Mouse (Mus musculus) cerebellum, adult 2 months (tissue): ENCODE measurements around the gene Tmod4. TPM values are rescaled to one million over a fixed set of nuclear protein-coding genes. Genes with fewer than 3 reads are reported as not detected.

Source experiments
- DNase-seq, 2 experiments: peaks; one replicate each; pipeline ENCODE4 v3.0.0; 2021
- H3K27ac ChIP-seq: fragments of 200-500 bp; 2 replicates; pipeline ENCODE4 v1.5.1; 2012; ENCODE audit warnings: low read length, control low read depth, inconsistent platforms; ENCODE audit not compliant: insufficient read depth
- H3K27me3 ChIP-seq: fragments of 200-500 bp; 2 replicates; pipeline ENCODE4 v1.6.1; 2012; ENCODE audit warnings: inconsistent platforms, mild to moderate bottlenecking, low read length, moderate library complexity; ENCODE audit not compliant: control insufficient read depth, insufficient read depth
- H3K4me1 ChIP-seq: fragments of 200-500 bp; 2 replicates; pipeline ENCODE4 v1.6.1; 2011; ENCODE audit warnings: low read length; ENCODE audit not compliant: control insufficient read depth, insufficient read depth
- H3K4me3 ChIP-seq: fragments of 200-500 bp; replicated peaks from 2 replicates; pipeline ENCODE3; 2011; ENCODE audit warnings: mild to moderate bottlenecking, low read depth, low read length, control low read depth; ENCODE audit not compliant: insufficient read depth
- CTCF ChIP-seq: fragments of 200-500 bp; IDR thresholded peaks from 2 replicates; pipeline ENCODE4 v1.5.1; 2011; ENCODE audit warnings: low read depth, mild to moderate bottlenecking, control low read depth, low read length, moderate library complexity, borderline replicate concordance; ENCODE audit not compliant: insufficient read depth
- POLR2A ChIP-seq: fragments of 200-500 bp; IDR thresholded peaks from 2 replicates; pipeline ENCODE4 v1.6.1; 2011; ENCODE audit warnings: low read length, control low read depth, borderline replicate concordance; ENCODE audit not compliant: insufficient read depth
- WGBS: fragments of 180-500 bp; shearing (Covaris S2); methylation state at CpG from one replicate; pipeline ENCODE4 v1.1.7; 2018; 5-methylcytosine and 5-hydroxymethylcytosine counted together
- polyA plus RNA-seq: library from polyadenylated mRNA; depleted of rRNA; stranded (reverse); fragments of >200 nt; gene quantifications from 2 replicates; pipeline ENCODE4 v1.2.3, GENCODE M21; 2012

Tmod4 gene
- polyA plus RNA-seq, 1 experiment = 1.0 TPM

GRCm38 (mm10) chr3:95140795-95141194 is 16.5 kb downstream of the Tmod4 start:
- WGBS = 93% methylated on average over 6 of the region's 6 CpGs

GRCm38 (mm10) chr3:95141474-95141873 is 17.2 kb downstream of the Tmod4 start:
- Histone ChIP-seq H3K4me1 (no peaks in the 10 kb centered on the region; the same call in 1 of the 2 replicates), H3K4me3 (no peak overlapping the region), H3K27ac (no peak overlapping the region), H3K27me3 (no peaks in the 10 kb centered on the region)
- WGBS = 99% methylated on average over 9 of the region's 9 CpGs
- TF ChIP-seq POLR2A = no peak
- TF ChIP-seq CTCF = no peak
- DNase-seq = no peak

More at GRCm38 (mm10) chr3:95140795-95141194, 16.5 kb downstream of the Tmod4 start:
- DNase-seq = no peak
- no peak for TF ChIP-seq POLR2A
- TF ChIP-seq CTCF = no peak
- Histone ChIP-seq H3K4me1 (no peaks in the 10 kb centered on the region; the same call in 1 of the 2 replicates), H3K27ac (no peak overlapping the region), H3K27me3 (no peaks in the 10 kb centered on the region), H3K4me3 (no peak overlapping the region)

DNA sequence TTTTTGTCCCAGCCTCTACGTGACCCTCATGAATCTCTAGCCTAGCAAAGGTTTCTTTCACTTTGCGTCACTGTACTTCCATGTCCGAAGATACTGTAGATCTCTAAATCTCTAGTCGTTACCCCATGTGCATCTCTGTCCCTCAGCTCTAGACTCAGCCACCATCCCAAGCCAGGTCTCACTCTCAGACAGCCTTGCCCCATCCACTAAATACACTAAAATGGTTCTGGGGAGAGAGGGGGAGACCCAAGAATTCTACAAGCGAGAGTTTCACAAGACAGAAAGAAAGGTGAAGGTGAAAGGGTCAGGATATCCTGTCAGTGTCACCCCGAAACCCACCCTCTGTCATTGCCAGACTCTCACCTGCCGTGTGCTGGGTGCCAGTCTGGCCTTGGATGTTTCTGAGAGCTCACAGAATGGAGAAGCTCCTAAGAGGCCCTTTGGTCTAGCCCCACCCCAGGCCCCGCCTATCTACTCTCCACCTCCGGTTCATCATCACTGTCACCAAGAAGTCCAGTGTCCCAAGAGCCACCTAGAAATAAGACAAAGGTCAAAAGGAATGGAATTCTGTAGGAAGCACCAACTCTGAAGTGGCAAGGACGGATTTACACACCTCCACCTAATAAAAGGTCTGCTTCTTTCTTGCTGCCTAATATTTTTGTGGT is 17.8 kb downstream of the Tmod4 start, which contains the start of gene Tnfaip8l2:
TSS of gene Tnfaip8l2 (minus strand) at position 409 of the 665 bp plus-strand sequence.
- DNase-seq = no peak
- TF ChIP-seq CTCF (no peak), POLR2A (no peak)
- H3K27me3 ChIP-seq = no peaks in the 10 kb centered on the region
- 83% methylated on average over 10 of the region's 10 CpGs for WGBS
- H3K27ac ChIP-seq = no peak within 1 kb of the TSS
- no peaks in the 10 kb centered on the region for H3K4me1 ChIP-seq
- H3K4me3 ChIP-seq = no peak within 1 kb of the TSS

- 9% methylated on average over 5 of the region's 5 CpGs for WGBS
- Histone ChIP-seq H3K4me3 (no peak overlapping the region), H3K27ac (no peak overlapping the region), H3K4me1 (no peaks in the 10 kb centered on the region), H3K27me3 (no peaks in the 10 kb centered on the region)
- TF ChIP-seq CTCF (peak; percentile 98), POLR2A (no peak)
- peak; percentile 88 to 95 for DNase-seq
These were observed 18.3 kb downstream of the Tmod4 start for GRCm38 (mm10) chr3:95142617-95143011.

DNA sequence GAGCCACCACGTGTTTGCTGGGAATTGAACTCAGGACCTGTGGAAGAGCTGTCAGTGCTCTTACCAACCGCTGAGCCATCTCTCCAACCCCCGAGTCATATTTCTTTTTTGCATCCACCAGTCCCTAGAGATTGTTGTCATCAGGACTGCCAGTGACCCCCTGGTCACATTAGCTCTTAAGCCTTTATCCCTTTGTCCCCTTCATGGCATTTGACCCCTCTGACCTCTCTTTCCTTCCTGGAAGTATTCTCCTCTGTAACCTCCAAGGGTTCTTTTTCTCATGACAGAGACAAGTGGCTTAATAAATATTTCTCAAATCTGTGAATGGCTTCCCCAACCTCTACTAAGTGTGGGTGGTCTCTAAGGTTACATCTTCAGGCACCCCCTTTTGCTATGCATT is 23.6 kb downstream of the Tmod4 start:
- no peaks in the 10 kb centered on the region for H3K27me3 ChIP-seq
- no peak overlapping the region for H3K4me3 ChIP-seq
- DNase-seq = no peak
- H3K27ac ChIP-seq = no peak overlapping the region
- WGBS = 61% methylated on average over 3 of the region's 3 CpGs
- no peaks in the 10 kb centered on the region for H3K4me1 ChIP-seq
- no peak for TF ChIP-seq CTCF
- no peak for TF ChIP-seq POLR2A

DNA sequence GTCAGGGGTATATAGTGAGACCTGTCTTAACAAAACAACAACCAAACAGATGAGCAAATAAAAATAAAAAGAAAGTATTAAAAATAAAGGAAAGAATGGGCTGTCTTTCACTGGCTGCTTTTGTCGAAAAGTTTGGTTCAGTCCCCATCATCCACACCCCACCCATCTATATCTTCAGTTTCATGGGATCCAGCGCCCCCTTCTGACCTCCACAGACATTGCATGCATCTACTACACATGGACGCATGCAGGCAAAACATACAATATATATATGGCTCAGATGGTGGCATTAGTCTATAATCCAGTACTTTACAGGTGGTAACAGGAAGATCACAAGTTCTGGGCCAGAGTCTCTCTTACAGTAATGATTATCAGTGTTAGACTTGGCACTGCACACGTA is 29.6 kb downstream of the Tmod4 start:
- Histone ChIP-seq H3K4me3 (no peak overlapping the region), H3K4me1 (no peaks in the 10 kb centered on the region), H3K27me3 (no peaks in the 10 kb centered on the region), H3K27ac (no peak overlapping the region)
- 44% methylated on average over 4 of the region's 4 CpGs for WGBS
- TF ChIP-seq POLR2A (no peak), CTCF (peak; percentile 58)
- DNase-seq = peak in 1 of 2 experiments; percentile 50

DNA sequence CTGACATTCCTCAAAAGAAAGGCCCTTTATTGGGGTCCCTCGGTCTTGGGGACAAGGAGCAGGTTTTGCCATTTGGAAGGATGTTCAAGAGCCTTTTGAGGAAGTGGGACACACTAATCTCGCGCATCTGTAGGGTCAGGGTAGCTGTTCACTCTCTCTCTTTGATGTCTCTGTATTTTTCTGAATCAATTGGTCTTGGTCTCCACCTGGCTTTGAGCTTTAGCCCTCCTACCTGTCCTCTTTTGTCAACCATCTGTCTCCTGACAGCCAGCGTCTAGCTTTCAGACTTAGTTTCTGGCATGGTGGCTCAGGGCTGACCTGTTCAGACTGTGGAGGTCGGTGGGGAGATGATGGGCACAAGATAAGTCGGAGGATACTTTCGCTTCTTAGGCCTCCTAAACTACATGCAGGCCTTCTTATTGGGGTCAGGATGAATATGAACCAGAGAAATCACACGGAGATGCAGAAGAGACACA is 35.3 kb downstream of the Tmod4 start:
- DNase-seq = peak in 1 of 2 experiments; percentile 27
- no peak for TF ChIP-seq POLR2A
- TF ChIP-seq CTCF = no peak
- Histone ChIP-seq H3K4me1 (peaks cover 28% of the 10 kb centered on the region), H3K27ac (peak overlapping the region; percentile 34; the same call in 1 of the 2 replicates), H3K27me3 (no peaks in the 10 kb centered on the region), H3K4me3 (peak overlapping the region; percentile 73)
- 20% methylated on average over 8 of the region's 8 CpGs for WGBS
